Mouse (Mus musculus) megakaryocyte, embryonic 14.5 days (primary cell): ENCODE measurements around the gene Kcne1l.

ENCODE experiments used
- FLI1 ChIP-seq: IDR thresholded peaks from 2 replicates; pipeline ENCODE4 v1.6.1; 2012; ENCODE audit warnings: low read length, inconsistent platforms, mixed read lengths
- GATA1 ChIP-seq: IDR thresholded peaks from 3 replicates; pipeline ENCODE4 v1.6.1; 2012; ENCODE audit warnings: mixed read lengths, low read length, inconsistent platforms, borderline replicate concordance

GRCm38 (mm10) chrX:142276573-142276972, 29.5 kb downstream of the Kcne1l start:
- no peak for TF ChIP-seq GATA1
- TF ChIP-seq FLI1: no peak
